Mouse (Mus musculus): ENCODE measurements around the gene Ccdc51. TPM values are rescaled to one million over a fixed set of nuclear protein-coding genes. Genes with fewer than 3 reads are reported as not detected.

Gene Ccdc51
- polyA plus RNA-seq, 1 experiment from 2014 or later = 14.0 TPM

- no peaks in the 10 kb centered on the region for H3K4me1 ChIP-seq (ENCODE audit: control insufficient read depth, insufficient read depth, low read length)
- no peak for DNase-seq
- H3K4me3 ChIP-seq (replicated peaks; ENCODE audit: low read depth, low read length) = no peak overlapping the region
- no peaks in the 10 kb centered on the region for H3K27me3 ChIP-seq (ENCODE audit: control insufficient read depth, insufficient read depth, low read length)
- peaks cover 94% of the 10 kb centered on the region for H3K36me3 ChIP-seq (ENCODE audit: control insufficient read depth, insufficient read depth, low read length)
- ATAC-seq (ENCODE audit: low FRiP score, low TSS enrichment) = no peak
- no peak overlapping the region for H3K27ac ChIP-seq (replicated peaks; ENCODE audit: low read depth, low read length)
- WGBS = 94% methylated on average over 10 of the region's 10 CpGs
- H3K9me3 ChIP-seq (ENCODE audit: control insufficient read depth, low read length) = no peaks in the 10 kb centered on the region
- no peak overlapping the region for H3K4me2 ChIP-seq (ENCODE audit: low read length)
- H3K9ac ChIP-seq (replicated peaks; ENCODE audit: low read length) = no peak overlapping the region
Observed at GRCm38 (mm10) chr9:109116205-109116604, 33.9 kb downstream of the Ccdc51 start.

GRCm38 (mm10) chr9:109118106-109118505, 35.8 kb downstream of the Ccdc51 start:
- Histone ChIP-seq H3K4me3 (replicated peaks; ENCODE audit: low read depth, low read length) (no peak overlapping the region), H3K9me3 (ENCODE audit: control insufficient read depth, low read length) (no peaks in the 10 kb centered on the region), H3K4me2 (ENCODE audit: low read length) (no peak overlapping the region), H3K27me3 (ENCODE audit: control insufficient read depth, insufficient read depth, low read length) (no peaks in the 10 kb centered on the region), H3K4me1 (ENCODE audit: control insufficient read depth, insufficient read depth, low read length) (no peaks in the 10 kb centered on the region), H3K36me3 (ENCODE audit: control insufficient read depth, insufficient read depth, low read length) (peaks cover 75% of the 10 kb centered on the region), H3K9ac (replicated peaks; ENCODE audit: low read length) (no peak overlapping the region), H3K27ac (replicated peaks; ENCODE audit: low read depth, low read length) (no peak overlapping the region)
- WGBS = 93% methylated on average over 4 of the region's 4 CpGs
- DNase-seq (no peak), ATAC-seq (ENCODE audit: low FRiP score, low TSS enrichment) (no peak)

- H3K27me3 ChIP-seq (ENCODE audit: control insufficient read depth, insufficient read depth, low read length) = no peaks in the 10 kb centered on the region
- H3K36me3 ChIP-seq (ENCODE audit: control insufficient read depth, insufficient read depth, low read length) = peaks cover 60% of the 10 kb centered on the region
- H3K9ac ChIP-seq (replicated peaks; ENCODE audit: low read length) = no peak overlapping the region
- no peak overlapping the region for H3K27ac ChIP-seq (replicated peaks; ENCODE audit: low read depth, low read length)
- DNase-seq = no peak
- 94% methylated on average over 9 of the region's 9 CpGs for WGBS
- H3K4me1 ChIP-seq (ENCODE audit: control insufficient read depth, insufficient read depth, low read length) = no peaks in the 10 kb centered on the region
- no peaks in the 10 kb centered on the region for H3K9me3 ChIP-seq (ENCODE audit: control insufficient read depth, low read length)
- no peak overlapping the region for H3K4me3 ChIP-seq (replicated peaks; ENCODE audit: low read depth, low read length)
- ATAC-seq (ENCODE audit: low FRiP score, low TSS enrichment) = no peak
- no peak overlapping the region for H3K4me2 ChIP-seq (ENCODE audit: low read length)
Observed at GRCm38 (mm10) chr9:109119571-109119970, 37.3 kb downstream of the Ccdc51 start.

GRCm38 (mm10) chr9:109120956-109121355, 38.7 kb downstream of the Ccdc51 start:
- H3K9me3 ChIP-seq (ENCODE audit: control insufficient read depth, low read length) = no peaks in the 10 kb centered on the region

GRCm38 (mm10) chr9:109122553-109123085, 40.3 kb downstream of the Ccdc51 start:
- Histone ChIP-seq H3K27ac (replicated peaks; ENCODE audit: low read depth, low read length) (no peak overlapping the region), H3K9ac (replicated peaks; ENCODE audit: low read length) (no peak overlapping the region), H3K9me3 (ENCODE audit: control insufficient read depth, low read length) (no peaks in the 10 kb centered on the region), H3K4me2 (ENCODE audit: low read length) (no peak overlapping the region), H3K27me3 (ENCODE audit: control insufficient read depth, insufficient read depth, low read length) (no peaks in the 10 kb centered on the region), H3K4me3 (replicated peaks; ENCODE audit: low read depth, low read length) (no peak overlapping the region), H3K4me1 (ENCODE audit: control insufficient read depth, insufficient read depth, low read length) (no peaks in the 10 kb centered on the region), H3K36me3 (ENCODE audit: control insufficient read depth, insufficient read depth, low read length) (peaks cover 30% of the 10 kb centered on the region)
- peak; percentile 74 for DNase-seq
- 47% methylated on average over 2 of the region's 2 CpGs for WGBS
- ATAC-seq (ENCODE audit: low FRiP score, low TSS enrichment) = no peak

More at GRCm38 (mm10) chr9:109120956-109121355, 38.7 kb downstream of the Ccdc51 start:
- Histone ChIP-seq H3K9ac (replicated peaks; ENCODE audit: low read length) (no peak overlapping the region), H3K4me3 (replicated peaks; ENCODE audit: low read depth, low read length) (no peak overlapping the region), H3K36me3 (ENCODE audit: control insufficient read depth, insufficient read depth, low read length) (peaks cover 46% of the 10 kb centered on the region), H3K27ac (replicated peaks; ENCODE audit: low read depth, low read length) (no peak overlapping the region), H3K4me1 (ENCODE audit: control insufficient read depth, insufficient read depth, low read length) (no peaks in the 10 kb centered on the region), H3K4me2 (ENCODE audit: low read length) (no peak overlapping the region), H3K27me3 (ENCODE audit: control insufficient read depth, insufficient read depth, low read length) (no peaks in the 10 kb centered on the region)
- ATAC-seq (ENCODE audit: low FRiP score, low TSS enrichment) (no peak), DNase-seq (no peak)
- WGBS = 92% methylated on average over 6 of the region's 6 CpGs

- Histone ChIP-seq H3K4me3 (replicated peaks; ENCODE audit: low read depth, low read length) (no peak overlapping the region), H3K27me3 (ENCODE audit: control insufficient read depth, insufficient read depth, low read length) (no peaks in the 10 kb centered on the region), H3K27ac (replicated peaks; ENCODE audit: low read depth, low read length) (no peak overlapping the region), H3K9ac (replicated peaks; ENCODE audit: low read length) (no peak overlapping the region), H3K36me3 (ENCODE audit: control insufficient read depth, insufficient read depth, low read length) (peaks cover 23% of the 10 kb centered on the region), H3K4me1 (ENCODE audit: control insufficient read depth, insufficient read depth, low read length) (no peaks in the 10 kb centered on the region), H3K9me3 (ENCODE audit: control insufficient read depth, low read length) (no peaks in the 10 kb centered on the region), H3K4me2 (ENCODE audit: low read length) (no peak overlapping the region)
- WGBS = 65% methylated on average over 6 of the region's 6 CpGs
- ATAC-seq (ENCODE audit: low FRiP score, low TSS enrichment) (no peak), DNase-seq (no peak)
Observed at GRCm38 (mm10) chr9:109123266-109123665, 41.0 kb downstream of the Ccdc51 start.

- Histone ChIP-seq H3K9me3 (ENCODE audit: control insufficient read depth, low read length) (no peaks in the 10 kb centered on the region), H3K36me3 (ENCODE audit: control insufficient read depth, insufficient read depth, low read length) (peaks cover 14% of the 10 kb centered on the region), H3K4me3 (replicated peaks; ENCODE audit: low read depth, low read length) (no peak overlapping the region), H3K4me1 (ENCODE audit: control insufficient read depth, insufficient read depth, low read length) (no peaks in the 10 kb centered on the region), H3K4me2 (ENCODE audit: low read length) (no peak overlapping the region), H3K27me3 (ENCODE audit: control insufficient read depth, insufficient read depth, low read length) (no peaks in the 10 kb centered on the region), H3K9ac (replicated peaks; ENCODE audit: low read length) (no peak overlapping the region), H3K27ac (replicated peaks; ENCODE audit: low read depth, low read length) (no peak overlapping the region)
- DNase-seq (no peak), ATAC-seq (ENCODE audit: low FRiP score, low TSS enrichment) (no peak)
- 90% methylated on average over 3 of the region's 3 CpGs for WGBS
Observed at GRCm38 (mm10) chr9:109124164-109124563, 41.9 kb downstream of the Ccdc51 start.

GRCm38 (mm10) chr9:109125043-109125442, 42.8 kb downstream of the Ccdc51 start:
- Histone ChIP-seq H3K27ac (replicated peaks; ENCODE audit: low read depth, low read length) (no peak overlapping the region), H3K4me2 (ENCODE audit: low read length) (no peak overlapping the region), H3K9me3 (ENCODE audit: control insufficient read depth, low read length) (no peaks in the 10 kb centered on the region), H3K4me3 (replicated peaks; ENCODE audit: low read depth, low read length) (no peak overlapping the region), H3K36me3 (ENCODE audit: control insufficient read depth, insufficient read depth, low read length) (peaks cover 6% of the 10 kb centered on the region), H3K4me1 (ENCODE audit: control insufficient read depth, insufficient read depth, low read length) (no peaks in the 10 kb centered on the region), H3K27me3 (ENCODE audit: control insufficient read depth, insufficient read depth, low read length) (no peaks in the 10 kb centered on the region), H3K9ac (replicated peaks; ENCODE audit: low read length) (no peak overlapping the region)
- ATAC-seq (ENCODE audit: low FRiP score, low TSS enrichment) (no peak), DNase-seq (no peak)
- WGBS = 82% methylated on average over 2 of the region's 2 CpGs

- Histone ChIP-seq H3K27me3 (ENCODE audit: control insufficient read depth, insufficient read depth, low read length) (no peaks in the 10 kb centered on the region), H3K4me3 (replicated peaks; ENCODE audit: low read depth, low read length) (no peak overlapping the region), H3K36me3 (ENCODE audit: control insufficient read depth, insufficient read depth, low read length) (peaks cover 5% of the 10 kb centered on the region; the same call in 1 of the 2 replicates), H3K9ac (replicated peaks; ENCODE audit: low read length) (no peak overlapping the region), H3K4me1 (ENCODE audit: control insufficient read depth, insufficient read depth, low read length) (no peaks in the 10 kb centered on the region), H3K4me2 (ENCODE audit: low read length) (no peak overlapping the region), H3K9me3 (ENCODE audit: control insufficient read depth, low read length) (no peaks in the 10 kb centered on the region), H3K27ac (replicated peaks; ENCODE audit: low read depth, low read length) (no peak overlapping the region)
- no peak for ATAC-seq (ENCODE audit: low FRiP score, low TSS enrichment)
- DNase-seq = no peak
- 75% methylated on average over 3 of the region's 3 CpGs for WGBS
Observed at GRCm38 (mm10) chr9:109125481-109125880, 43.2 kb downstream of the Ccdc51 start.
